In genomic region chr15:98990669-98991539, GRCm38 (mm10) we compare ENCODE assay signal across 8 mouse cellular contexts. TPM values are rescaled to one million over a fixed set of nuclear protein-coding genes. Genes with fewer than 3 reads are reported as not detected.
DNase-seq lines count a peak whose midpoint lies in the region; ATAC-seq lines count a peak whose summit lies in the region.

No protein-coding gene starts in this region.

- H3K27ac ChIP-seq in forebrain, embryonic 10.5 days = peak overlapping the region; percentile 92
- H3K27ac ChIP-seq in limb, embryonic 15.5 days = peak overlapping the region; percentile 93

- peak; percentile 56 for DNase-seq in adrenal gland, postnatal 10 days
- no peak for DNase-seq in adrenal gland, postnatal 4 days (ENCODE audit: low spot score in 2 of 2)
- DNase-seq in A20 (ENCODE audit: low read depth, low spot score) = peak; percentile 49
- peak; percentile 48 for DNase-seq in forebrain, embryonic 10.5 days (ENCODE audit: extremely low spot score, low spot score)
- DNase-seq in T-cell, adult 2 months (ENCODE audit: low spot score) = no peak
- no peak for DNase-seq in B cell, adult 2 months

- H3K9ac ChIP-seq in limb, embryonic 15.5 days = no peak overlapping the region

- ATAC-seq in limb, embryonic 15.5 days (ENCODE audit: insufficient number of reproducible peaks, low FRiP score, low TSS enrichment, low read depth) = no peak
- ATAC-seq in megakaryocyte progenitor cell, adult 5-6 weeks (replicated peaks; ENCODE audit: poor library complexity) = no peak

- H3K4me1 ChIP-seq in forebrain, embryonic 10.5 days = peaks cover 81% of the 10 kb centered on the region
- H3K4me1 ChIP-seq in limb, embryonic 15.5 days = peaks cover 58% of the 10 kb centered on the region

- no peaks in the 10 kb centered on the region for H3K36me3 ChIP-seq in forebrain, embryonic 10.5 days (replicated peaks)
- H3K36me3 ChIP-seq in limb, embryonic 15.5 days = no peaks in the 10 kb centered on the region

- WGBS in forebrain, embryonic 10.5 days = 15% methylated on average over 15 of the region's 15 CpGs
- 32% methylated on average over 15 of the region's 15 CpGs for WGBS in limb, embryonic 15.5 days

- H3K27me3 ChIP-seq in forebrain, embryonic 10.5 days (ENCODE audit: poor library complexity, severe bottlenecking) = peaks cover 15% of the 10 kb centered on the region; the same call in 1 of the 2 replicates
- no peaks in the 10 kb centered on the region for H3K27me3 ChIP-seq in limb, embryonic 15.5 days

- H3K9me3 ChIP-seq in forebrain, embryonic 10.5 days = no peaks in the 10 kb centered on the region
- H3K9me3 ChIP-seq in limb, embryonic 15.5 days = no peaks in the 10 kb centered on the region

- peak overlapping the region; percentile 19; the same call in 1 of the 2 replicates for H3K4me2 ChIP-seq in limb, embryonic 15.5 days

- H3K4me3 ChIP-seq in forebrain, embryonic 10.5 days = peak overlapping the region; percentile 49
- no peak overlapping the region for H3K4me3 ChIP-seq in limb, embryonic 15.5 days

RNA-seq across cellular contexts. Expression of gene Tuba1a, which starts 37.4 kb away (rescaled TPM):
- 100 to 1,000 TPM; 202 to 313 TPM for total RNA-seq in adrenal gland, postnatal 10 days (2021)
- total RNA-seq in adrenal gland, postnatal 4 days (2021) = 100 to 1,000 TPM; 323 to 446 TPM
- 2,769 and 3,107 TPM in 2 replicates for polyA plus RNA-seq in forebrain, embryonic 10.5 days (2016; fragmentation: Nextera tagmentation; extraction: Ambion mirVana)
- polyA plus RNA-seq in limb, embryonic 15.5 days (2015; fragmentation: Nextera tagmentation; extraction: Ambion mirVana) = 1,206 and 1,410 TPM in 2 replicates
- 30.3 and 33.5 TPM in 2 replicates for total RNA-seq in megakaryocyte progenitor cell, adult 5-6 weeks (2015)
- 15.3 and 22.2 TPM in 2 replicates for total RNA-seq in megakaryocyte progenitor cell, adult 5-6 weeks (2017)

RNA-seq across cellular contexts. Expression of gene Gm49450, which starts 37.6 kb away (rescaled TPM):
- total RNA-seq in adrenal gland, postnatal 10 days (2021) = not detected
- not detected for total RNA-seq in adrenal gland, postnatal 4 days (2021)
- polyA plus RNA-seq in forebrain, embryonic 10.5 days (2016; fragmentation: Nextera tagmentation; extraction: Ambion mirVana) = not detected in 2 replicates
- not detected in 2 replicates for polyA plus RNA-seq in limb, embryonic 15.5 days (2015; fragmentation: Nextera tagmentation; extraction: Ambion mirVana)
- 0.69 and 1.1 TPM in 2 replicates for total RNA-seq in megakaryocyte progenitor cell, adult 5-6 weeks (2015)
- not detected in 2 replicates for total RNA-seq in megakaryocyte progenitor cell, adult 5-6 weeks (2017)

RNA-seq across cellular contexts. Expression of gene Tuba1c, which starts 38.8 kb away (rescaled TPM):
- 100 to 1,000 TPM; 144 to 176 TPM for total RNA-seq in adrenal gland, postnatal 10 days (2021)
- 100 to 1,000 TPM; 200 to 217 TPM for total RNA-seq in adrenal gland, postnatal 4 days (2021)
- 160 and 171 TPM in 2 replicates for polyA plus RNA-seq in forebrain, embryonic 10.5 days (2016; fragmentation: Nextera tagmentation; extraction: Ambion mirVana)
- 138 and 145 TPM in 2 replicates for polyA plus RNA-seq in limb, embryonic 15.5 days (2015; fragmentation: Nextera tagmentation; extraction: Ambion mirVana)
- total RNA-seq in megakaryocyte progenitor cell, adult 5-6 weeks (2015) = 187 and 190 TPM in 2 replicates
- total RNA-seq in megakaryocyte progenitor cell, adult 5-6 weeks (2017) = 79.3 and 105 TPM in 2 replicates

RNA-seq across cellular contexts. Expression of gene Tuba1b, which starts 56.5 kb away (rescaled TPM):
- total RNA-seq in adrenal gland, postnatal 10 days (2021) = 100 to 1,000 TPM; 329 to 414 TPM
- total RNA-seq in adrenal gland, postnatal 4 days (2021) = 100 to 1,000 TPM; 512 to 526 TPM
- 2,760 and 2,766 TPM in 2 replicates for polyA plus RNA-seq in forebrain, embryonic 10.5 days (2016; fragmentation: Nextera tagmentation; extraction: Ambion mirVana)
- 1,374 and 1,490 TPM in 2 replicates for polyA plus RNA-seq in limb, embryonic 15.5 days (2015; fragmentation: Nextera tagmentation; extraction: Ambion mirVana)
- 2,787 and 2,962 TPM in 2 replicates for total RNA-seq in megakaryocyte progenitor cell, adult 5-6 weeks (2015)
- 767 and 827 TPM in 2 replicates for total RNA-seq in megakaryocyte progenitor cell, adult 5-6 weeks (2017)

Comparison
In these comparisons a context has a peak if more than half of its experiments do, and no peak if none do; other contexts are left out.
1. DNase-seq: peak in adrenal gland, postnatal 10 days (single experiment), A20 (single experiment) and forebrain, embryonic 10.5 days (single experiment); none in adrenal gland, postnatal 4 days (0 of 2), T-cell, adult 2 months (single experiment) and B cell, adult 2 months (0 of 2).
2. RNA of gene Tuba1a, which starts 37.4 kb away (total RNA-seq): 323 to 446 TPM in adrenal gland, postnatal 4 days and 202 to 313 TPM in adrenal gland, postnatal 10 days; 15.3 to 33.5 TPM in megakaryocyte progenitor cell, adult 5-6 weeks; every median in the first group is over 4 times any median in the second.